Mouse (Mus musculus): ENCODE results near the gene Egflam. TPM values are rescaled to one million over a fixed set of nuclear protein-coding genes. Genes with fewer than 3 reads are reported as not detected.

Gene Egflam
- total RNA-seq, 2 experiments from 2014 or later: 18.0 to 26.5 TPM

DNA sequence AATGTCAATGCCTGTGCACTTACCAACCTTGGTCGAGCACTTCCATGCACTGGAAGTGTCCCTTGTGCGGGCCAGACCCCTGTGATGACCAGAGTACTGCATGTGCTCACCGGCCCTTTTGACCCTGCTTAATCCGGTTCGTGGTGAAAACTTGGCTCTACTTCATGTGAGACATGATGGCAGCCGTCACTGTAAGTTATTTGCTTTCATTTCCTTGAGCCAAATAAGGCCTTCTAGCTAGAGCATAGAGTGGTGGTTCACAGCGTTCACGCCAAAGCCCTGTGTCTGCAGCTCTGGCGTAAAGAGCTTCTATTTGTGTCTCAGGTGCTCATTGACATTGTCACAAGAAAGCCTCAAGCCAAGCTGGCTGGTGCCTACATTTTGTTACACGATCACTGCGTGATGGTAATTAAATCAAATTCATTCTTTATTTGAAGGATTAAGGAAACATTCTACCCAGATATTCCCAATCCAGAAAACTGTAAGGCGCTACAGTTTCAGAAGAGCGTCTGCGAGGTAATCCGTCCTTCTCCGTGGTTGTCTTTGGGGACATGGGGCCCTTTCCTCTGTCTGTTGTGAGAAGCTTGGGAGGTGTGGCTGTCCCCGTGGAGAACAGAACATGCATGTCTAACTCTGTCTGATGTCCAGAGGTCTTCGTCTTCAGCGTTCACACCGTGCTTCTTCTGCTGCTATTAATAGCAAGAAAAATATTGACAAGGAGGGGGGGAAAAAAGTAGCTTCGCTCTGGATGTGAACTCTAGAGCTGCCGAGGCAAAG is 208.3 kb downstream of the Egflam start:
- DNase-seq (ENCODE audit: low spot score in 2 of 2): no peak

GRCm38 (mm10) chr15:7187682-7188081 is 210.5 kb downstream of the Egflam start:
- no peak for DNase-seq (ENCODE audit: low spot score in 2 of 2)

DNA sequence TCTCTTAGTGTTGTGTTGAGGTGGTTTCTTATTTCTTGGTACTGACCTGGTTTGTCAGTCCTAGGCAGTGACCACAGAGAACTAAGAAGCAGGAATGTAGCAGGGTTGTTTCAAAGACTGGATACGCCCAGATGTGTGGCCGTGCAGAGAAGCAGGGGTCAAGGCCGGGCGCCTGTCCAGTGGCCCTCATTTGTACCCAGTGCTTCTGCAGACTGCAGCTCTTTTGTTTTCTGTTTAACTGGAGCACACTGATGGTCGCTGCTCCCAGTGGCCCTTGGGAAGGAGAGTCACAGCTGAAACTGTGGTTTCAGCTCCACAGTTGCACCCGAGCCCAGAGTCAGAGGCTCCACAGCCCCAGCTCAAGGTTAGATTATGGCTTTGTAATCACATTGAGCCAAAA is 217.6 kb downstream of the Egflam start:
- DNase-seq (ENCODE audit: low spot score in 2 of 2): no peak

DNA sequence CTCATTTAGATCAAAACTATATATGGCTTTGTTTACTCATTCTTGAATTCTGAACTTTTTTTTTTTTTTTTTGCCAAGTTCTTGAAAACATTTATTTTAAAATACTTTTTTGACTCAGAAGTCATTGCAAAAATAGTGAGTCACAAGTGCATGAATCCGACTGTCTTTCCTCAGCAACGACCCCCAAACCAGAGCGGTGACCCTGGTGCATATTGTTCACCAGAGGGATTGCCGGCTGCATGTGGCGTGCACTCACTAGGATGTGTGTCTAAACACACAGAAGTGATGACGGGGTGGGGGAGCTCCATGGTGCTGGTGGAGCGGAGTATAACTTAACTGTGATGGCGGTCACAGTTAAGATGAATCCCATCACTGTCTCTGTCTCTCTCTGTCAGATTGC is 224.4 kb downstream of the Egflam start:
- no peak for DNase-seq (ENCODE audit: low spot score in 2 of 2)

GRCm38 (mm10) chr15:7173346-7173745 is 224.8 kb downstream of the Egflam start:
- DNase-seq (ENCODE audit: low spot score in 2 of 2): no peak

DNA sequence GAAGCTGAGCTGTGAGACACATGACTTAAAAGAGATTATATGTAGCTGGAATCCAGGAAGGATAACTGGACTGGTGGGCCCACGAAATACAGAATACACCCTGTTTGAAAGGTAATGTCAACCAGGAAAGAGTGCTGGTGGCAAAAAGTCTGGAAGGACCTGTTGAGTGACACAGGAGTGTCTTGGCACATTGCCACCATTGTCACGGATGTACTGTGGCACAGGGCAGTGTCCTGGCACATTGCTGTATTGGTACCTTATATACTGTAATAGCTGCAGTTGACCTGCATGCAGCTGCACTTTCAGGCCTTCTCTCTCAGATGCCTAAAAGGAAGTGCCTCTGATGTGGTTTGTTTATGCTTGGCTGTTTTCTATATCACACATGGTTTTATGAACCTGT is 225.3 kb downstream of the Egflam start:
- no peak for DNase-seq (ENCODE audit: low spot score in 2 of 2)

- no peak for DNase-seq (ENCODE audit: low spot score in 2 of 2)
Measured at GRCm38 (mm10) chr15:7167906-7168532, 230.2 kb downstream of the Egflam start.

DNA sequence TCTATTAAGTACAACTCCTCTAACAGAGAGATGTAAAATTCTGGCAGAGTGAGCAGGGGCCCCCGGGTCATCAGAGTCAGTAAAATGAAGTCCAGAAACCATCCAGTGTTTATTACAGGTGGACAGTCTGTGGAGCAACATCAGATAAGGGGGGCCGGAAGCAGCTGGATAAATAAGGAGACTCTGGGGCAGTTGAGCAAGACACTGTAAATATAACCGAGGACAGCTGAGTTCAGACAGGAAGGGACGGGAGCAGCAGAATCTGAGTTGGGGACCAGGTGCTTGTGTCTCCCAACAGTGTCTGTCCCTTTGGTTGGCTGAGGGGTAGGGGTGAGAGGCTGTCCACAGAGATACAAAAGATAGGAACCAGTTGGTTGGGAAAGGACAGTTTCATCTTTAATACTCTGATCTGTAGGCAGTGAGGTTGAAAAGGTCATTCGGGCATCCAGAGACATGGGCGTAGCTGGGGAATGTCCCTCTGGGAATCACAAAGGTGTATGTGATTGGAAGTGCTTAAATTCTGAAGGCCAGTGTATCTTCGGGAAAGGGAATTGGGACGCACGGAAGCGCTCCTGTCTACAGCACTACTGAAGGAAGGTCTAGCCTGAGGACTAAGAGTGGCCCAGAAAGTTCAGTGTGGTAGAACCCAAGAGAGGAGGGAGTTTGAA is 230.8 kb downstream of the Egflam start:
- DNase-seq (ENCODE audit: low spot score in 2 of 2): no peak

DNA sequence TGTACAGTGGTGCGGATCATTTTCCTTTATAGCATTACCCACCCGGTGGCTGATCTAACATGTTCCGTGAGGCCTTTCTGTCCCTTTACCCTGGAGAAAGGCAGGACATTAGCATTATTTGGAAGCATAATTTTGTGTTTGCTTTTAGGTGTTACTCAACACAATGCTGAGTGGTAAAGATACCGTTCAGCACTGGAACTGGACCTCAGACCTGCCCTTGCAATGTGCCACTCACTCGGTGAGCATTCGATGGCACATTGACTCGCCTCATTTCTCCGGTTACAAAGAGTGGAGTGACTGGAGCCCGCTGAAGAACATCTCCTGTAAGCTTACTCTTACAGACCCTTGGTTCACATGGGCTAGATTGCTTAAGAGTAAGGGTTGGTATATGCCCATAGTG is 231.5 kb downstream of the Egflam start:
- no peak for DNase-seq (ENCODE audit: low spot score in 2 of 2)

DNA sequence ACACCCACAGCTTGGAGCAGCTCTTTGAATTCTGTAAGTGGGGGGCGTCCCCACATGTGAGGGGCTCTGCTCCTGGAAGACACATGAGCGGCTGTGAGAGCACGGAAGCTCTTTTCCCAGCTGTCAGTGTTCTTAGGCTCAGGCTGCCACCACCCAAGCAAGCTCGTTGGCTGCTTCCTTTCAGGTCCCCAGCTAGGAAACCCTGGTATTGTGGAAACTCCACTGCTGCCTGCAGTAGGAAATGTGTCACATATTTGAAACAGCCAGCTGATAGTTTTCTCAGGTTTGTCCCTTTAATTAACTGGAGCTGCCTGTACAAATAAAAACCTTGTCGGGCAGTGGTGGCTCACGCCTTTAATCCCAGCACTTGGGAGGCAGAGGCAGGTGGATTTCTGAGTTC is 234.3 kb downstream of the Egflam start:
- DNase-seq (ENCODE audit: low spot score in 2 of 2): no peak

DNA sequence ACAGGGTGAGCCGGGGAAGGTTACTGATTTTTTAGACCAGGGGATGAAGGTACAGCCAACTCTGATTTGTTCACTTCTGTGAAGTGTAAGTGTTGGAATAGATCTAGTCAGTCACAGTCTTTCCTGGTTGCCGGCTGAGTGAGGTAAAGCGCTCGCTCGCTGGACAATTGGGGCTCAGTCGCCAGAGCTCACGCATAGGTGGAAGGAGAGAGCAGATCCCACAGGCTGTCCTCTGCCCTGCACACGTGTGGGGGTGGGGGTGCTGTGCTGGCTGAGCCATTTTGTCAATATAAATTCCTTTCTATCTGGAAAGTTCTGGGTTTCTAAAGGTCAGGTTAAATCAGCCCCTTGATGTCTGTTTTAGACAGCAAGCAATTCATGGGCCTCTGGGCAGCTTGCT is 237.9 kb downstream of the Egflam start:
- DNase-seq (ENCODE audit: low spot score in 2 of 2): no peak

GRCm38 (mm10) chr15:7159869-7160268 is 238.3 kb downstream of the Egflam start:
- no peak for DNase-seq (ENCODE audit: low spot score in 2 of 2)

DNA sequence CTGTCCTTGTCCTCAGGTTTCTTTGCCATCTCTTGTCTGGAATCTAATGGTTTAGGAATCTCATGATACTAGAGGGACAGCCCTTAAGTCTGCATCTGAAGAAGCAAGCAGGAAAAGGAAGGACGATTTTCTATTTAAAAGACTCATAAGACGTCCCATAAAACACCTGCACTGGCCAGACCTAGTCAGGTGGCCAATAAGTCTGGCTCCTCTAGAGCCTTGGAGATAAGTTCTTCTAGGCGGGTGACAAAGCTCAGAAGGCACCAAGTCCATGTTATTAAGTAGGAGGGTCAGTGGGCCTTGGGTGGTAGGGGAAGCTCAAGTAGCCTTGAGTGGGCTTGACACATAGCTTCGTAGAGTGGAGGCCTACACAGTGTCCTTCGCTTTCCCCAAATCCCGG is 240.5 kb downstream of the Egflam start:
- no peak for DNase-seq (ENCODE audit: low spot score in 2 of 2)

All from gastrocnemius, postnatal 4 days (tissue).